Mouse (Mus musculus): ENCODE results near the gene Itga1. TPM values are rescaled to one million over a fixed set of nuclear protein-coding genes. Genes with fewer than 3 reads are reported as not detected.

Itga1 gene
- polyA plus RNA-seq, 1 experiment from 2014 or later: 36.7 TPM

DNA sequence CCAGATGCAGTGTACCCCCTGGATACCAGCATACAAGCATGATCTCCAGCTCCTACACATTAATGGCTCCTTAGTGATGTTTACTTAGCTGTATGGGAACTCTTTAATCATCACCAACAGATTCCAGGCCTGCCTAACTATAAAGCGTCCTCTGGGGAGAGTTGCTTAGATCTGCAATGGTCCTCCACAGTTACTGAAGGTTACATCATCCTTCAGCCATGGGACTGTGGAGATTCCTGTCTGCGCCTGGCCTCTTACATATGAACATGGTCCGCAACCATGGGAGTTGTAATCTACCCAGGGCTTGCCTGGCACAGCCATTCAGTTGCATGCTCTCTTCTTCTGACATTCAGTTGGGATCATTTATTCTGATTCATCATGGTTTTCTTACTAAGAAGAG is 129.9 kb downstream of the Itga1 start:
- H3K9ac ChIP-seq: no peak overlapping the region
- no peak overlapping the region for H3K4me2 ChIP-seq
- TF ChIP-seq CTCF (IDR thresholded peaks at IDR 0.05; ENCODE audit: low read depth): no peak
- ATAC-seq (ENCODE audit: insufficient read depth) (no peak), DNase-seq (no peak)
- H3K36me3 ChIP-seq (ENCODE audit: insufficient read depth): peaks cover 13% of the 10 kb centered on the region; the same call in 1 of the 2 replicates
- no peaks in the 10 kb centered on the region for H3K9me3 ChIP-seq (ENCODE audit: low read depth, low read length)
- H3K27me3 ChIP-seq (ENCODE audit: insufficient read depth, low read length): no peaks in the 10 kb centered on the region
- WGBS: 73% methylated on average over 3 of the region's 3 CpGs
- no peaks in the 10 kb centered on the region for H3K4me1 ChIP-seq (ENCODE audit: insufficient read depth)
- H3K4me3 ChIP-seq (ENCODE audit: low read depth, low read length): no peak overlapping the region
- H3K27ac ChIP-seq (ENCODE audit: low read depth): no peak overlapping the region

DNA sequence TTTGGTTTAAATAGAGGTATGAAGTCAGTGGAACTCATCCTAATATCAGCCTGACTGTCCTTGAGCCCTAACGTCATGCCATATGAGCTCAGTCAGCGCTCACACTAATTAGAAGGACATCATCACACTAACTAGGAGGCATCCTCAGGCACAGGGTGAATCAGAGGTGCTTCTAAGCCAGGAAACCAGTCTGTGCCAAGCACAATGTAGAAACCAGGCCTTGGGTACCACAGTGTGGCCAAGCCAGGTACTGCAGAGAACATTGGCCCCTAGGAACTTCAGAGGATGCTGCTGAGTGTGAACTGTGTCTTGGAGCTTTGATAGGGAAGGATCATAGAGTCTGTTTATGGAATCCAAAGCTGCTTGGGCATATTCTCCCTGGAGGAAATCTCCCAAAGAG is 137.5 kb downstream of the Itga1 start:
- no peak overlapping the region for H3K4me2 ChIP-seq
- WGBS: 37% methylated on average over 2 of the region's 2 CpGs
- H3K4me3 ChIP-seq (ENCODE audit: low read depth, low read length): no peak overlapping the region
- H3K9ac ChIP-seq: no peak overlapping the region
- peak; percentile 92 for DNase-seq
- H3K27ac ChIP-seq (ENCODE audit: low read depth): no peak overlapping the region
- peaks cover 13% of the 10 kb centered on the region; the same call in 1 of the 2 replicates for H3K36me3 ChIP-seq (ENCODE audit: insufficient read depth)
- peak; percentile 96 for TF ChIP-seq CTCF (IDR thresholded peaks at IDR 0.05; ENCODE audit: low read depth)
- ATAC-seq (ENCODE audit: insufficient read depth): peak; percentile 90
- no peaks in the 10 kb centered on the region for H3K27me3 ChIP-seq (ENCODE audit: insufficient read depth, low read length)
- H3K9me3 ChIP-seq (ENCODE audit: low read depth, low read length): no peaks in the 10 kb centered on the region
- no peaks in the 10 kb centered on the region for H3K4me1 ChIP-seq (ENCODE audit: insufficient read depth)

DNA sequence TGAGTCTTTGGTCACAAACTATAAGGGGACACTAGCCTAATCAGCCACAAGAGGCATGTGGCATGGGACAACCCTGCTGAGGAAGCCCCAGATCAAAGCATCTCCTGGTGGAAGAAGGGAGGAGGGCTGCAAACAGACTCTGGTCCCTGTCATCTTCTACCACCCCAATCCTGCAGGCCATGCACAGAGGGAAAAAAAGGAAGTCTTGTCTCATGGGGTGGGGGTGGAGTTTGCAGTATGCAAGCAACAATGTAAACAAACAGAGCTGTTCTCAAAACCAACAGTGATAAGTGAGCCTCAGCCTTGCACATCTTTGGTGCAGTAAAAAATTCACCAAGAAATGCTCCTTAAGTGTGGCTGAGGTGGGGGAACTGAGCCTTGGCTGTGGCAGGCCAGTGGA is 147.2 kb downstream of the Itga1 start:
- Histone ChIP-seq H3K4me2 (no peak overlapping the region), H3K4me3 (ENCODE audit: low read depth, low read length) (no peak overlapping the region), H3K27ac (ENCODE audit: low read depth) (no peak overlapping the region), H3K9me3 (ENCODE audit: low read depth, low read length) (no peaks in the 10 kb centered on the region), H3K4me1 (ENCODE audit: insufficient read depth) (no peaks in the 10 kb centered on the region), H3K27me3 (ENCODE audit: insufficient read depth, low read length) (no peaks in the 10 kb centered on the region), H3K9ac (no peak overlapping the region), H3K36me3 (ENCODE audit: insufficient read depth) (no peaks in the 10 kb centered on the region)
- peak; percentile 31; the same call in 1 of the 2 replicates for ATAC-seq (ENCODE audit: insufficient read depth)
- TF ChIP-seq CTCF (IDR thresholded peaks at IDR 0.05; ENCODE audit: low read depth): no peak
- no peak for DNase-seq

DNA sequence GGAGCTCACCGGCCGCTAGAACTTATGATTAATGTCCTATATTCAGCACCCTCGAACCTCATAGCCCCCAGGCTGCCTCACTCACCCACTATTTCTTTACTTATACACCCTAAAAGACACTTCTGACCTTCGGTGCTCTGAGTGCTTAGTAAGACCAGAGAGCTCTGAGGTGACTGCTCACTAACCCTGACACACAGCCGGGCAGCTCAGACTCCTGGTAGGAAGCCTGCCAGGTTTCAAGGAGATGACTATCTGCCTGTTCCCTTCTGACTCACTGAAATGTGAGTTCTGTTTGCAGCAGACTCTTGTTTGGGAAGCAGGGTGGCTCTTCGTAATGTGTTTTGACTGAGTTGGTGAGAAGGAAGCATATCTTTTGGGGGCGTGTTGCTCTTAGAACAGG is 168.2 kb downstream of the Itga1 start:
- Histone ChIP-seq H3K27ac (ENCODE audit: low read depth) (no peak overlapping the region), H3K27me3 (ENCODE audit: insufficient read depth, low read length) (no peaks in the 10 kb centered on the region), H3K4me3 (ENCODE audit: low read depth, low read length) (no peak overlapping the region), H3K36me3 (ENCODE audit: insufficient read depth) (no peaks in the 10 kb centered on the region), H3K4me1 (ENCODE audit: insufficient read depth) (no peaks in the 10 kb centered on the region), H3K9me3 (ENCODE audit: low read depth, low read length) (no peaks in the 10 kb centered on the region), H3K4me2 (no peak overlapping the region), H3K9ac (no peak overlapping the region)
- TF ChIP-seq CTCF (IDR thresholded peaks at IDR 0.05; ENCODE audit: low read depth): no peak
- ATAC-seq (ENCODE audit: insufficient read depth): no peak
- WGBS: 64% methylated on average over 7 of the region's 7 CpGs
- no peak for DNase-seq

DNA sequence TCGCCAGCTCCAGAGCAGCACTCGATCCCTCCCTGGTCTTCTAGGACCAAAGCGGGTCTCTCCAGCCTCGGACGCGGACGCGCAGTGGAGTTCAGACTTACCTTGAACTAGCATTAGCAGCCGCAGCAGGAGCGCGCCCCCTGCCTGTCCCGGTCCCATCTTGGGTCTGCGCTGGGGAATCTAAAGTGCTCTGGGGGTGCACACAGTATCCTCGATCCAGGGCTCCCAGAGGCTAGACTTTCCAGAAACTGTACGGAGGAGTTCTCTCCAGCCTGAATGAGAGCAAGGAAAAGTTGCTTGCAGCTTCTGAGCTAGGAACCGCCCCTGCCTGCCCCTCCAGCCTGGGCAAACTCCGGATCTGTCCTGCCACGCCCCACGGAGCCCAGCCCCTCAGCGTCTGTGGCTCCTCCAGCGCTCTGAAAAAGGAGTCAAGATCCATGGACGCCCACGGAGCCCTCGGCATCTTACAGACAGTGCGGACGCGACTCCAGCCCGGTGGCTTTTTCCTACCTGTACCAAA is 169.9 kb downstream of the Itga1 start, which contains the start of gene Itga2:
Itga2 (minus strand) TSS at position 326 of the 520 bp plus-strand sequence.
- Histone ChIP-seq H3K4me1 (ENCODE audit: insufficient read depth) (no peaks in the 10 kb centered on the region), H3K27ac (ENCODE audit: low read depth) (peak within 1 kb of the TSS; percentile 69; the same call in 1 of the 2 replicates), H3K9me3 (ENCODE audit: low read depth, low read length) (no peaks in the 10 kb centered on the region), H3K9ac (peak within 1 kb of the TSS; percentile 47), H3K4me2 (peak within 1 kb of the TSS; percentile 79), H3K4me3 (ENCODE audit: low read depth, low read length) (peak within 1 kb of the TSS; percentile 50), H3K27me3 (ENCODE audit: insufficient read depth, low read length) (no peaks in the 10 kb centered on the region), H3K36me3 (ENCODE audit: insufficient read depth) (no peaks in the 10 kb centered on the region)
- DNase-seq: peak; percentile 87
- TF ChIP-seq CTCF (IDR thresholded peaks at IDR 0.05; ENCODE audit: low read depth): peak; percentile 72
- 1% methylated on average over 28 of the region's 28 CpGs for WGBS
- peak; percentile 92 for ATAC-seq (ENCODE audit: insufficient read depth)

DNA sequence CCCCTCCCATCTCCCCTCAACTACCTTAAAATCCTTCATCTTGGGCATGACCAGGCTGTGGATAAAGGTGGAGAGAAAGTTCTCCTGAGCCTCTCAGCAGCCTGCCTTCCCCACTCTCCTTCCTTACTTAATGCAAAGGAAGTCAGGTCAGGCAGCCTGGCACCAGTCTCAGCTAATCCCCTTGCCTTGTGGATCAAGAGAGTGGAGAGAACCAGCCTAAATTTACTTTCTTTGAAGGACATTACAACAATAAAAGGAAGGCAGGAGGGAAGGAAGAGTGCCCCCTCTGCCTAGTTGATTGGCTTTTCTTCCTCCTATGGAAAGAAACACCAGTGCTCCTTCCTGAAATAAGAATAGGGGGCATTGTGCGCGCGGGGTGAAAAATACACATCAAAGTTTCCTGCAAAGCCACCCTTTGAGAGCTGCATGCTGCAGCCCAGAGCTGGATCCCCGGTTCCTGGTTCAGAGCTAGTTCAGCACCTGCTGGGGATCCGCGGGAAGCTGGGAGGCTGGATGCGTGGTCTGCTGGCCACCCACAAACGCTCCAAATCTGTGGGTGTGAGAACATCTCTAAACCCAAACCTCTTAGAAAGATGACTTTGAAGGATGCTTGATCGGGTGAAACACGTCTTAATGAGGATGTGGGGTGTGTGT is 170.6 kb downstream of the Itga1 start:
- Histone ChIP-seq H3K9ac (peak overlapping the region; percentile 47), H3K36me3 (ENCODE audit: insufficient read depth) (no peaks in the 10 kb centered on the region), H3K4me2 (peak overlapping the region; percentile 79), H3K4me3 (ENCODE audit: low read depth, low read length) (peak overlapping the region; percentile 50), H3K9me3 (ENCODE audit: low read depth, low read length) (no peaks in the 10 kb centered on the region), H3K4me1 (ENCODE audit: insufficient read depth) (no peaks in the 10 kb centered on the region), H3K27me3 (ENCODE audit: insufficient read depth, low read length) (no peaks in the 10 kb centered on the region), H3K27ac (ENCODE audit: low read depth) (peak overlapping the region; percentile 69; the same call in 1 of the 2 replicates)
- TF ChIP-seq CTCF (IDR thresholded peaks at IDR 0.05; ENCODE audit: low read depth): no peak
- DNase-seq: peak; percentile 70
- ATAC-seq (ENCODE audit: insufficient read depth): peak; percentile 77
- WGBS: 1% methylated on average over 10 of the region's 10 CpGs

DNA sequence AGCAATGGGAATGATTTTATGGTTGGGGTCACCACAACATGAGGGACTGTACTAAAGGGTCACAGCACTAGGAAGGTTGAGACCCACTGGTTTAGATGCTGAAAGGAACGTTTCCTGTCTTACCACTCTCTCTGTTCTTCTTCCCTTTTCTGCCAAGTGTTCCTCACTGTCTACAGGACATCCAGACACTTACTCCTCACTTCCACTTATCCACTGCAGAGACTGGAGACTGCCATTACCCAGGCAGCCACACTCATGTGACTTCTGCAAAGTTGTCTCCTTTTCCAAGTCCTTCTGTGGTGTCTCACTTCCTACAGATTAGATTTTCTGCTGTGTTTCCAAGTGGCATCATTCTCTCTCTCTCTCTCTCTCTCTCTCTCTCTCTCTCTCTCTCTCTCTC is 177.0 kb downstream of the Itga1 start:
- TF ChIP-seq CTCF (IDR thresholded peaks at IDR 0.05; ENCODE audit: low read depth): no peak
- ATAC-seq (ENCODE audit: insufficient read depth): no peak
- DNase-seq: no peak
- Histone ChIP-seq H3K36me3 (ENCODE audit: insufficient read depth) (no peaks in the 10 kb centered on the region), H3K4me3 (ENCODE audit: low read depth, low read length) (no peak overlapping the region), H3K4me2 (no peak overlapping the region), H3K4me1 (ENCODE audit: insufficient read depth) (no peaks in the 10 kb centered on the region), H3K27me3 (ENCODE audit: insufficient read depth, low read length) (no peaks in the 10 kb centered on the region), H3K9me3 (ENCODE audit: low read depth, low read length) (no peaks in the 10 kb centered on the region), H3K27ac (ENCODE audit: low read depth) (no peak overlapping the region), H3K9ac (no peak overlapping the region)
- WGBS: 61% methylated on average over 1 of the region's 1 CpGs

Data from lung, embryonic 14.5 days (tissue).